Mouse (Mus musculus) brown adipose tissue, adult 24 weeks (tissue): ENCODE results near the gene Abcb8. TPM values are rescaled to one million over a fixed set of nuclear protein-coding genes. Genes with fewer than 3 reads are reported as not detected.

ENCODE experiments used
- H3K27ac ChIP-seq: fragments of 200-500 bp; replicated peaks from 2 replicates; pipeline ENCODE4 v1.5.1; 2012; ENCODE audit warnings: low read depth, mild to moderate bottlenecking, low read length
- H3K4me1 ChIP-seq: fragments of 200-500 bp; 2 replicates; pipeline ENCODE4 v1.6.1; 2012; ENCODE audit warnings: low read length, mixed read lengths; ENCODE audit not compliant: control insufficient read depth, insufficient read depth, insufficient read length
- H3K4me3 ChIP-seq: fragments of 200-500 bp; 2 replicates; pipeline ENCODE4 v1.5.1; 2012; ENCODE audit warnings: low read depth, mild to moderate bottlenecking, low read length, moderate library complexity; ENCODE audit not compliant: insufficient read depth
- polyA plus RNA-seq: library from polyadenylated mRNA; stranded (reverse); fragments of >200 nt; gene quantifications from 2 replicates; pipeline ENCODE4 v1.2.4, GENCODE M21; 2012; ENCODE audit not compliant: missing spikeins, insufficient read depth, insufficient read length

The Abcb8 gene
- polyA plus RNA-seq, 1 experiment, result 122 TPM

GRCm38 (mm10) chr5:24445428-24446080 is 52.1 kb downstream of the Abcb8 start:
- H3K4me1 ChIP-seq, result peaks cover 19% of the 10 kb centered on the region; the same call in 1 of the 2 replicates
- H3K27ac ChIP-seq, result peak overlapping the region; percentile 92
- H3K4me3 ChIP-seq, result peak overlapping the region; percentile 99

DNA sequence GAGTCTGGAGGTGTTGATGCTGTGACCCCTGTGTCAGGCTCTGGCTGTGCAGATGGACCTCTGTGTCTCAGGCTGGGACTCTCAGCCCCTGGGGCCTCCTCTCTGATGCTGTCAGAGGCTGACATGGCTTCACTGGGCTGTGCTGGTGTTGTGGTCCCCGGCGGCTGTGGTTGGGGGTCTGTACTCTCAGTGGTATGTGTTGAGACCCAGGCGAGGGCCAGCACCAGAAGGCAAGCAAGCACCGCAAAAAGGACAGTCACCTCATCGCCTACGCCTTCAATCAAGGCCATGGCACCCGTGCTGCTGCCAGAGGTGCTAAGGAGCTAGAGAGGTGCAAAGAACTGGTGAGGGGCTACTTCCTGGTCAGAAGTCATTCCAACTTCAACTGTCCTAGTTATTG is 53.2 kb downstream of the Abcb8 start:
- peaks cover 19% of the 10 kb centered on the region; the same call in 1 of the 2 replicates for H3K4me1 ChIP-seq
- no peak overlapping the region for H3K27ac ChIP-seq
- no peak overlapping the region for H3K4me3 ChIP-seq

GRCm38 (mm10) chr5:24447624-24448298 is 54.3 kb downstream of the Abcb8 start, which contains the start of gene Tmub1:
Gene Tmub1 (minus strand): TSS chr5:24447854.
- Histone ChIP-seq H3K4me3 (peak within 1 kb of the TSS; percentile 63), H3K4me1 (peaks cover 18% of the 10 kb centered on the region; the same call in 1 of the 2 replicates), H3K27ac (no peak within 1 kb of the TSS)

GRCm38 (mm10) chr5:24451264-24452029 is 58.0 kb downstream of the Abcb8 start:
- Histone ChIP-seq H3K27ac (peak overlapping the region; percentile 84), H3K4me1 (peaks cover 28% of the 10 kb centered on the region), H3K4me3 (peak overlapping the region; percentile 86)

DNA sequence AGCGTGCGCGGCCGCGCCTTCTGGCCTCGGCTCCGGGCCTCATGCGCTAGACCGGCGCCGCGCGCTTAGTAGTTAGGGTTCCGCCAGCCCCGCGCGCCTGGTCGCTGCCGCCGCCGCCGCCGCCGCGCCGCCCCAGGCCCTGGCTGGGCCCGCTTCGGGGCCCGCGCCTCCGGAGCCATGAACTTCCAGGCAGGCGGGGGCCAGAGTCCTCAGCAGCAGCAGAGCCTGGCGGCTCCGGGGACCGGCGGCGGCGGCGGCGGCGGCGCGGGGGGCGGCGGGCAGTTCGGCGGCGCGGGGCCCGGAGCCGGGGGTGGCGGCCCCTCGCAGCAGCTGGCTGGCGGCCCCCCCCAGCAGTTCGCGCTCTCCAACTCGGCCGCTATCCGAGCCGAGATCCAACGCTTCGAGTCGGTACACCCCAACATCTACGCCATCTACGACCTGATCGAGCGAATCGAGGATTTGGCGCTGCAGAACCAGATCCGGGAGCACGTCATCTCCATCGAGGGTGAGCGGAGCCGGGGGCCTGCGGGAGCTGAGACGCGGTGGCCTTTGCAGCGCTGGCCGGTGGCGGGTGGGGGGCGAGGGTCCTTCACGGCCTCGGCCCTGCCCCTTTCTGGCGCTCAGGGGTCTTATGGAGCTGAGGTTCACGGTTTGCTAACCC is 58.7 kb downstream of the Abcb8 start, which contains the start of gene Agap3:
TSS of gene Agap3 (plus strand) at position 148 of the 661 bp plus-strand sequence.
- peak within 1 kb of the TSS; percentile 86 for H3K4me3 ChIP-seq
- H3K4me1 ChIP-seq, result peaks cover 28% of the 10 kb centered on the region
- H3K27ac ChIP-seq, result peak within 1 kb of the TSS; percentile 84

GRCm38 (mm10) chr5:24452691-24453233 is 59.3 kb downstream of the Abcb8 start:
- H3K4me1 ChIP-seq, result peaks cover 28% of the 10 kb centered on the region
- peak overlapping the region; percentile 73 for H3K27ac ChIP-seq
- H3K4me3 ChIP-seq, result peak overlapping the region; percentile 86

- H3K4me3 ChIP-seq, result peak overlapping the region; percentile 86
- peaks cover 26% of the 10 kb centered on the region for H3K4me1 ChIP-seq
- H3K27ac ChIP-seq, result peak overlapping the region; percentile 73
Observed at GRCm38 (mm10) chr5:24453283-24453984, 60.0 kb downstream of the Abcb8 start.

DNA sequence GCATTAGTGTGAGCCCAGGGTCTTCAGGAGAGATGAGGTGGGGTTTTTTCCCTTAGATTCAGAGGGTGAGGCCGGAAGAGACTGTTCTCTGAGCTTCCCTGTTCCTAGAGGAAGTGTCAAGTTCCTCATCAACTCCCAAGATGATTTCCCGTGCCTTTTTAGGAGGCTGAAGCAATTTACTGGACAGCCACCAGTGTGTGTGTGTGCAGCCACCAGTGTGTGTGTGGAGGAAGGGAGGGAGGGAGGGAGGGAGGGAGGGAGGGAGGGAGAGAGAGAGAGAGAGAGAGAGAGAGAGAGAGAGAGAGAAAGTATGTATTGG is 60.5 kb downstream of the Abcb8 start:
- H3K4me1 ChIP-seq, result peaks cover 26% of the 10 kb centered on the region
- peak overlapping the region; percentile 73 for H3K27ac ChIP-seq
- peak overlapping the region; percentile 86 for H3K4me3 ChIP-seq

DNA sequence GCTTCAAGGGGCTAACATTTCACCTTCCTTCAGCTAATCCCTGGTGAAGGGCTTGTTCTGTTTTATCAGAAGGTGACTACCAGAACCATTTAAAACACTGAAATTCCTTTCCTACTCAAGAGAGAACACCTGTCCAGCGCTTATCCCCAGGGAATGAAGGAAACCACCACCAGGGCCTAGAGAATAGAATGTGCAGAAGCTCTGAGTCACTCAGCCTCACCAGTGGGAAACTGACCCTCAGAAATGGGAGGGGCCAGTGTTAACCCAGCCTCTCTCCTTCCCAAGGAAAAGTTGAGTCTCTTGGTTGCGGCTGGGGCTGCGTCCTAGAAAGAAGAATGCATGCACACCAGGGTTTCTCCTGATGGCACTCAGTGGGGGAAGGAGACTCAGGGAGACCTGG is 61.6 kb downstream of the Abcb8 start:
- Histone ChIP-seq H3K4me3 (no peak overlapping the region), H3K27ac (peak overlapping the region; percentile 12; the same call in 1 of the 2 replicates), H3K4me1 (peaks cover 26% of the 10 kb centered on the region)

DNA sequence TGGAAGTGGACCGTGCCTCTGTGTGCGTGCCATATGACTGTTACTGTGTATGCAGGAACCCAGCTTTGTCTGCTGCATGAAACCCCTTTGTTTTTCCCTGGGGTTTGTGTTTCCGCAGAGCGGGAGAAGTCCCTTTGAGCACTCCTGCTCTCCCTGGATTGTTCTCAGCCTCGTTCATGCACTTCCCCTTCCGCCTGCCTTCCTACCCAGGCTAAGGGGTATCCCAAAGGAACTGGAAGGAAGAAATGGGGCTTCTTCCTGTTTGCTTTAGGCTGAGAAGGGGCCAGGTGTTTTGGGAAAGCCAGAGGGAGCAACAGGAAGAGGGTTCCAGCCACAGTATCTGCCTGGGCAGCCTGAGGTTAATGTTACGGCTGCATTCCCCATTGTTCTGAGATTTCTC is 62.1 kb downstream of the Abcb8 start:
- Histone ChIP-seq H3K4me1 (peaks cover 26% of the 10 kb centered on the region), H3K4me3 (no peak overlapping the region), H3K27ac (peak overlapping the region; percentile 46)

Other genes with a start within 250 kb of the Abcb8 start
- 4.1 and 5.3 TPM in 2 replicates for gene Nupl2, start 228.7 kb upstream of the Abcb8 start, polyA plus RNA-seq
- 1.4 and 2.3 TPM in 2 replicates for gene Kcnh2, start 42.1 kb upstream of the Abcb8 start, polyA plus RNA-seq
- 10.2 and 11.2 TPM in 2 replicates for gene Nos3, start 28.9 kb upstream of the Abcb8 start, polyA plus RNA-seq
- 5.8 and 6.2 TPM in 2 replicates for gene Atg9b, start 1.5 kb upstream of the Abcb8 start, polyA plus RNA-seq
- not detected in 2 replicates for gene Asic3, start 19.7 kb downstream of the Abcb8 start, polyA plus RNA-seq
- 51.3 and 56.7 TPM in 2 replicates for gene Cdk5, start 29.9 kb downstream of the Abcb8 start, polyA plus RNA-seq
- 8.2 and 14.9 TPM in 2 replicates for gene Slc4a2, start 30.2 kb downstream of the Abcb8 start, polyA plus RNA-seq
- gene Fastk, start 51.6 kb downstream of the Abcb8 start, polyA plus RNA-seq, result 148 and 188 TPM in 2 replicates
- 3.8 and 11.7 TPM in 2 replicates for gene Tmub1, start 54.2 kb downstream of the Abcb8 start, polyA plus RNA-seq
- gene Agap3, start 58.5 kb downstream of the Abcb8 start, polyA plus RNA-seq, result 17.2 and 23.2 TPM in 2 replicates
- gene Gbx1, start 133.5 kb downstream of the Abcb8 start, polyA plus RNA-seq, result not detected in 2 replicates
- gene Asb10, start 147.3 kb downstream of the Abcb8 start, polyA plus RNA-seq, result 0.59 and 0.67 TPM in 2 replicates
- gene 4931409K22Rik, start 163.1 kb downstream of the Abcb8 start, polyA plus RNA-seq, result not detected in 2 replicates
- gene Abcf2, start 183.8 kb downstream of the Abcb8 start, polyA plus RNA-seq, result 27.8 and 32.1 TPM in 2 replicates
- 5.8 and 10.2 TPM in 2 replicates for gene Chpf2, start 193.1 kb downstream of the Abcb8 start, polyA plus RNA-seq
- 15.3 and 16.7 TPM in 2 replicates for gene Smarcd3, start 230.7 kb downstream of the Abcb8 start, polyA plus RNA-seq